Mouse (Mus musculus) left cerebral cortex, postnatal 36 days (tissue): ENCODE measurements around the gene Wdr72. TPM values are rescaled to one million over a fixed set of nuclear protein-coding genes. Genes with fewer than 3 reads are reported as not detected.

Source experiments
- DNase-seq, 2 experiments: peaks; one replicate each; pipeline ENCODE4 v3.0.0; 2021 to 2022; ENCODE audit warnings: low spot score in 2 of 2, mixed read lengths in 1 of 2
- intact Hi-C: fragments of 180-260 bp; cut with DNase I; formaldehyde crosslinking; loops from one replicate; pipeline ENCODE4 v1.15.1; 2025
- total RNA-seq, 2 experiments: library from RNA; stranded (reverse); gene quantifications; 2 replicates each; pipeline ENCODE4 v1.2.3; 2021

The Wdr72 gene
- not detected for total RNA-seq

DNA sequence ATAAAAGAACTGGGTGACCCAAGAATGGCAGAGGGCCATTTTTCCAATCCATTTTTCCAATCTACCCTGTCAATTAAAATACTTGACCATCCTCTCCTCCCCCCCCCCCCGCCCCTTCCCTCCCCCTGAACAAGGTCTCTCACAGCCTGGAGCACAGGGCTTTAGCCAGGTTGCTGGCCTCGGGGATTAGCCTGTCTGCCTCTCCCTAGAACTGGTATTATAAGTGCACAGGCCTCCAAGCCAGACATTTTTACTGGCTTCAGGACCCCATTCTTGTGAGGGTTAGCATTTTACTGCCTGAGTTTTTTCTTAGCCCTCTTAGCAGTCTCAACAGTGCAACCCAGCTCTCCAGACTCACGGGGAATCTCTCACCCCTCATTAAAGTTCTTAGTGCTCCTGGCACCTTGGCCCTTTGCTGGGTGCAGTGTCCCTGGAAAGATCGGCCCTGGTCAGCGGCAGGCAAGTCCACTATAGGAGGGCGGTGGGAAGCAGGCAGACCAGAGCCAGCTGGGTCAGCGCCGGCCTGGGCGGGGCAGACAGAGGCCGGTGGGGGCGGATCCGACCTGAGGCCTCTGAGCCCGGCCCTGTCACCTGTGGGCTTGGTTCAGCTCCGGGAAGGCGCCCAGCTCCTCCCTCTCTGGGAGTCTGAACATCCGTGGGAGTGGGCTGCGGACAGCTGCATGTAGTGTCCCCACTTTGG is at the start of gene Wdr72:
TSS of gene Wdr72 (plus strand) at position 596 of the 700 bp plus-strand sequence.
- no peak for DNase-seq

GRCm38 (mm10) chr9:74066278-74066677 is 43.9 kb upstream of the Wdr72 start:
- no peak for DNase-seq
- intact Hi-C loops: no loop called here

More for the DNA sequence above, at the start of gene Wdr72:
- intact Hi-C loops: no loop called here

DNA sequence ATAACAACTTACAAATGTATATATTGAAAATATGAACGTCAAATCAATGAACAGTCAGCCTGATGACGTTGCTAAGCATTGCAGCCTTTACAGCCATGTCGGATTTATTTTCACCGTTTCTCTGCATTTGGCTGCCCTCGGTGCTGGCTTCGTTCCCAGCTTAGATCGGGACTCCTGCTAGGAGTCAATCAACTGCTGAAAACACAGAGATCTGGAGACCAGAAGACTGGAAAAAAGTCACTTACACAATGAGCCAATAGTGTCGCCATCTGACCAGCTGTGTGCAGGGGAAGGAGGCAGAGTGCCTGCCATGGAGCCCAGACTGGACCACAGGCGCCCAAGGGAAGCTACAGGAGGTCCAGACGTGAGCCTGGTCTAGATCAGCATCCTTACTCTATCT is 43.4 kb upstream of the Wdr72 start:
- no peak for DNase-seq
- intact Hi-C loops: no loop called here

DNA sequence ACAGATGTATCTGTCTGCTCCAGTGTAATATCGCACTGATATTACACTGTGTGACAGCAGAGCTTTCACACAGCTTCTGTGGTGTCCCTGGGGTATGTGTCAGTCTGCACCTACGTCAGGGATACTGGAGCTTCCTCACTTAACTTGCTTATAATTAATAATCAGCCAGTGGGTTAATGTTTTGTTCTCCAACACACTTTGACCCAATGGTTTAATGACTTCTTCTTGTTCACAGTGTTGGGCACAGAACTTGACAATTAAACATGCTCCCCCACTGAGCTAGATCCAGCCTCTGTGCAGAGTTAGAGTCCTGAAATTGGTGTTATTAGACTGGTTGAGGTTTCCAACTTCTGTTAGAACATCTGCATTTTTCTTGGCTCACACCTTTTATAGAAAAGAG is 34.2 kb upstream of the Wdr72 start:
- DNase-seq: no peak
- intact Hi-C loops: loop anchor here (10.0 kb wide), 1 partner anchor 921 kb away; no protein-coding TSS in a partner anchor

- no peak for DNase-seq
- intact Hi-C loops: loop anchor here (10.0 kb wide), 1 partner anchor 924 kb away; no protein-coding TSS in a partner anchor
These were observed 31.7 kb upstream of the Wdr72 start for GRCm38 (mm10) chr9:74078458-74078857.

DNA sequence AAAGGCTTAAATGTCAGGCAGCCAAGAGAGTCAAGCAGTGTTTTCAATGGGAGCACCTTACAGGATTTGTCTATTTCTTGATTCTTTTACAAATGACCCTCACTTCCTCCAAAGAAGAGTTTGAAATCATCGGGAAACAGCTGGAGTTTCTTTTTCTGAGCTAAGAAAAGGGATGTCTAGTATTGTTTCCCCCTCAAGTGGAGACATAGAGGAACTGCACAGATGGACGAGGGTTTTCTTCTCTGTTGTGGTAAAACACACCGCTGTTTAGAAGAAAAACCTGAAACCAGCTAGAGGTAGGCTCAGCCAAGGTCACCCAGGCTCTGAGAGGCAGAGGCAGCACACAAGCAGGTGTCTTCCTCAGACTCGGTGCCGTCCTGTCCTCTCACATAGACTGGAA is 29.9 kb upstream of the Wdr72 start:
- intact Hi-C loops: no loop called here
- DNase-seq: no peak

DNA sequence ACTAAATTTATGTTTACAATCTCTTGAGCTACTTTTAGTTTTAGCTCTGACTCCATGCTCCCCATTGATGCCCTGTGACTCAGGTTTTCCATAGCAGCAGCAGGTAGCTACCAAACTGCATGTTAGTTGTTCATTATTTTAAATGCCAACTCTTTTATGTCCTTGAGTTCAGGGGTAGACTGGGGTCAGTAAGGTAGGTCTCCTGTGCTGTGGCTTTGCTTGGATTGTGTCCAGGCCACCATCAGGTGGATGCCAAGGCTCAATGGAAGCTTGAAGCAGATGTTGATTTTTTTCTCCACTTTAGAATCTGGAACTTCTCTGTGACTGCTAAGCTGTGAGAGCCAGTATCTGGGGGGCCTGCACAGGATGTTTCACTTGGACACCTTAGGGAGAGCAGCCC is 8.6 kb upstream of the Wdr72 start:
- intact Hi-C loops: no loop called here

GRCm38 (mm10) chr9:74102615-74103014 is 7.5 kb upstream of the Wdr72 start:
- intact Hi-C loops: no loop called here
- no peak for DNase-seq

More for the DNA sequence above, 8.6 kb upstream of the Wdr72 start:
- DNase-seq: no peak

- intact Hi-C loops: no loop called here
- no peak for DNase-seq
These were observed 283 bp downstream of the Wdr72 start for GRCm38 (mm10) chr9:74110461-74110816.

DNA sequence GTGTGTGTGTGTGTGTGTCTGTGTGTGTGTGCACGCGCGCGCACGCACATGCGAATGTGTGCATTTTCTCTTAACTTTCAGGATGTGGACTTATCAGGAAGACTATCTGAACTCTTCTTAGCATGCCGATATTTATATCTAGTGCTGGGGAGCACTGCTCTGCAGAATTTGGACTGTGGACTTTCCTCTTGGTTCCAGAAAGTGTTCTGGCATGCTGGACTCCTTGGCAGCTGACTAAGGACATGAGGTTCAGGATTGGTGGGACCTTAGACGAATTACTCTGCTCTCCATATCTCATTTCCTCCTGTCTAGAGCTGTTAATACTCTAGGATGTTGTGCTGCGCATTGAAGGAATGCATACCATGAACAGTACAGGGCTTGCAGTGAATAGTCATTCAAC is 2.4 kb downstream of the Wdr72 start:
- intact Hi-C loops: no loop called here
- no peak for DNase-seq

- no peak for DNase-seq
- intact Hi-C loops: no loop called here
These were observed 16.1 kb downstream of the Wdr72 start for GRCm38 (mm10) chr9:74126222-74126621.

- intact Hi-C loops: no loop called here
- no peak for DNase-seq
These were observed 23.9 kb downstream of the Wdr72 start for GRCm38 (mm10) chr9:74134010-74134409.

DNA sequence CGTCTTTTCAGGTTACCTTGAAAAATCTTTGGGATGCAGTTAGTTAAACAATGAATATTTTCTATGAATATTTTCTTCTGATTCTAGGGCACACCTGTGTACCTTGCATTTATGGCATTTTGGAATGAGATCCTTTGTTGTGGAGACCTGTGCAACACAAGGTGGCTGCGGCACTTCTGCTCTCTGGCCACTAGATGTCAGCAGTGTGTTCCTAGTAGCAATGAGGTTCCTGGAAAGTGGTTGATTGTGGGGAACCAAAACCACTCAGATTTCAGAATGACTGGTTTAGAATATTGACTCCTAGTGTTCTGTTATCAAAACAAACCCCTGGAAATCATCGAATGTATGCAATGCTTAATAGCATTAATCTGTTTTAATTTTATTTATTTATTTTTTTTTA is 31.7 kb downstream of the Wdr72 start:
- intact Hi-C loops: loop anchor here (2.0 to 10.0 kb wide), 2 partner anchors 143 to 729 kb away; no protein-coding TSS in a partner anchor
- peak; percentile 47 to 55 for DNase-seq

- intact Hi-C loops: loop anchor here (10.0 kb wide), 1 partner anchor 142 kb away; no protein-coding TSS in a partner anchor
- DNase-seq: no peak
These were observed 32.5 kb downstream of the Wdr72 start for GRCm38 (mm10) chr9:74142705-74143104.

DNA sequence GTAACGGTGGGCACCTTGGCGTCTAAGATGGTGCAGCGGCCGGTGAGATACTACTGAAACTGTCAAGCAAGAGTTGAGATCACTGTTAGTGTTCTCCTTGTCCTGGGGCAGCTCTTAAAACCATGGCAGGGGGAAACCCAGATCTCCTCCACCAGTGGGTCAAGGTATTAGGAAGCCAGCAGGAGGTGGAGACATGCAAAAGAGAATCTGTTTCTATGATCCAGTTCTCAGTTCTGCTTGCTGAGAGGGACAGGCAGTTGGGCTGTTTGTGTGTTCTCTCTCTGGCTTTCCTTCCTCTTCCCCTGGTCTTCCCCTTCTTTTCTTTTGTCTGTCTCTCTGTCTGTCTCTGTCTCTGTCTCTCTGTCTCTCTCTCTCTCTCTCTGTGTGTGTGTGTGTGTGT is 35.0 kb downstream of the Wdr72 start:
- intact Hi-C loops: loop anchor here (10.0 kb wide), 1 partner anchor 140 kb away; no protein-coding TSS in a partner anchor

DNA sequence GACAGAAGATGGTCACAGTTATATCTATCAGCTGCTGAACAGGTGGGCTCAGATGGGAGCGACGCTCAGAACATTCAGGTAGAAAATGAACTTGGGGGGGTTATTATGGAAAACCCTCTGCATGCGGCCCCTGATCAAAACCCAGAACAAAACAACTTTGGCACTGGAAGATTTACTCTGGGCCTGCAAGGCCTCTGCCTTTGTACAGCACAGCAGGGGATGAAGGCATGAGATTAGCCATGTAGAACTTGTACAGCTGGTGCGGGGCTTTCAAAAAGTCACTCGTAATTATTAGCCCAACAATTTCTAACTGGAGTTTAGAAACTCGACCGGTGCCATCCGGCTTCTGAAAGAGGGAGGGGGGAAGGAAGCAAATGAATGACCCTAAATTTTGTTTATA is 38.1 kb downstream of the Wdr72 start:
- DNase-seq: no peak
- intact Hi-C loops: loop anchor here (10.0 kb wide), 1 partner anchor 136 kb away; no protein-coding TSS in a partner anchor

More for the DNA sequence above, 35.0 kb downstream of the Wdr72 start:
- DNase-seq: no peak

GRCm38 (mm10) chr9:74160361-74160933 is 50.3 kb downstream of the Wdr72 start:
- no peak for DNase-seq
- intact Hi-C loops: no loop called here

- DNase-seq: no peak
- intact Hi-C loops: no loop called here
These were observed 55.5 kb downstream of the Wdr72 start for GRCm38 (mm10) chr9:74165697-74166096.

GRCm38 (mm10) chr9:74169904-74170303 is 59.7 kb downstream of the Wdr72 start:
- DNase-seq: peak in 1 of 2 experiments; percentile 19
- intact Hi-C loops: no loop called here

GRCm38 (mm10) chr9:74186748-74187400 is 76.7 kb downstream of the Wdr72 start:
- no peak for DNase-seq
- intact Hi-C loops: no loop called here
